Mouse (Mus musculus) cerebellum, adult 2 months (tissue): ENCODE measurements around the gene Nr2e1. TPM values are rescaled to one million over a fixed set of nuclear protein-coding genes. Genes with fewer than 3 reads are reported as not detected.

ENCODE experiments used
- DNase-seq, 2 experiments: peaks; one replicate each; pipeline ENCODE4 v3.0.0; 2021
- H3K27ac ChIP-seq: fragments of 200-500 bp; 2 replicates; pipeline ENCODE4 v1.5.1; 2012; ENCODE audit warnings: low read length, control low read depth, inconsistent platforms; ENCODE audit not compliant: insufficient read depth
- H3K27me3 ChIP-seq: fragments of 200-500 bp; 2 replicates; pipeline ENCODE4 v1.6.1; 2012; ENCODE audit warnings: inconsistent platforms, mild to moderate bottlenecking, low read length, moderate library complexity; ENCODE audit not compliant: control insufficient read depth, insufficient read depth
- H3K4me1 ChIP-seq: fragments of 200-500 bp; 2 replicates; pipeline ENCODE4 v1.6.1; 2011; ENCODE audit warnings: low read length; ENCODE audit not compliant: control insufficient read depth, insufficient read depth
- H3K4me3 ChIP-seq: fragments of 200-500 bp; replicated peaks from 2 replicates; pipeline ENCODE3; 2011; ENCODE audit warnings: mild to moderate bottlenecking, low read depth, low read length, control low read depth; ENCODE audit not compliant: insufficient read depth
- CTCF ChIP-seq: fragments of 200-500 bp; IDR thresholded peaks from 2 replicates; pipeline ENCODE4 v1.5.1; 2011; ENCODE audit warnings: low read depth, mild to moderate bottlenecking, control low read depth, low read length, moderate library complexity, borderline replicate concordance; ENCODE audit not compliant: insufficient read depth
- POLR2A ChIP-seq: fragments of 200-500 bp; IDR thresholded peaks from 2 replicates; pipeline ENCODE4 v1.6.1; 2011; ENCODE audit warnings: low read length, control low read depth, borderline replicate concordance; ENCODE audit not compliant: insufficient read depth
- WGBS: fragments of 180-500 bp; shearing (Covaris S2); methylation state at CpG from one replicate; pipeline ENCODE4 v1.1.7; 2018; 5-methylcytosine and 5-hydroxymethylcytosine counted together
- polyA plus RNA-seq: library from polyadenylated mRNA; depleted of rRNA; stranded (reverse); fragments of >200 nt; gene quantifications from 2 replicates; pipeline ENCODE4 v1.2.3, GENCODE M21; 2012

The Nr2e1 gene
- polyA plus RNA-seq, 1 experiment: 0.20 TPM

GRCm38 (mm10) chr10:42591993-42592686, 8.7 kb upstream of the Nr2e1 start:
- Histone ChIP-seq H3K4me3 (no peak overlapping the region), H3K4me1 (no peaks in the 10 kb centered on the region), H3K27ac (no peak overlapping the region), H3K27me3 (peaks cover 14% of the 10 kb centered on the region; the same call in 1 of the 2 replicates)
- TF ChIP-seq POLR2A (no peak), CTCF (no peak)
- WGBS: 2% methylated on average over 25 of the region's 25 CpGs
- no peak for DNase-seq

GRCm38 (mm10) chr10:42591185-42591992, 8.0 kb upstream of the Nr2e1 start:
- Histone ChIP-seq H3K4me3 (no peak overlapping the region), H3K27me3 (peaks cover 14% of the 10 kb centered on the region; the same call in 1 of the 2 replicates), H3K27ac (no peak overlapping the region), H3K4me1 (no peaks in the 10 kb centered on the region)
- no peak for TF ChIP-seq POLR2A
- TF ChIP-seq CTCF: no peak
- 1% methylated on average over 66 of the region's 67 CpGs for WGBS
- DNase-seq: no peak

- 5% methylated on average over 19 of the region's 19 CpGs for WGBS
- Histone ChIP-seq H3K4me3 (no peak overlapping the region), H3K27ac (no peak overlapping the region), H3K4me1 (no peaks in the 10 kb centered on the region), H3K27me3 (peaks cover 17% of the 10 kb centered on the region; the same call in 1 of the 2 replicates)
- TF ChIP-seq POLR2A (no peak), CTCF (no peak)
- no peak for DNase-seq
These were observed 7.1 kb upstream of the Nr2e1 start for GRCm38 (mm10) chr10:42590261-42591184.

- WGBS: 8% methylated on average over 5 of the region's 5 CpGs
- Histone ChIP-seq H3K27me3 (peaks cover 17% of the 10 kb centered on the region; the same call in 1 of the 2 replicates), H3K27ac (no peak overlapping the region)
These were observed 6.1 kb upstream of the Nr2e1 start for GRCm38 (mm10) chr10:42589505-42589904.

GRCm38 (mm10) chr10:42587961-42588750, 4.7 kb upstream of the Nr2e1 start:
- no peaks in the 10 kb centered on the region; the same call in 1 of the 2 replicates for H3K4me1 ChIP-seq
- WGBS: 7% methylated on average over 8 of the region's 8 CpGs
- H3K27ac ChIP-seq: no peak overlapping the region
- DNase-seq: no peak
- no peak overlapping the region for H3K4me3 ChIP-seq
- H3K27me3 ChIP-seq: peaks cover 25% of the 10 kb centered on the region; the same call in 1 of the 2 replicates
- TF ChIP-seq POLR2A (no peak), CTCF (no peak)

More at GRCm38 (mm10) chr10:42589505-42589904, 6.1 kb upstream of the Nr2e1 start:
- no peak for DNase-seq
- H3K4me3 ChIP-seq: no peak overlapping the region
- TF ChIP-seq POLR2A (no peak), CTCF (no peak)
- no peaks in the 10 kb centered on the region for H3K4me1 ChIP-seq

GRCm38 (mm10) chr10:42585596-42586305, 2.3 kb upstream of the Nr2e1 start:
- WGBS: 3% methylated on average over 22 of the region's 22 CpGs
- Histone ChIP-seq H3K27ac (no peak overlapping the region), H3K27me3 (peaks cover 20% of the 10 kb centered on the region; the same call in 1 of the 2 replicates), H3K4me3 (no peak overlapping the region), H3K4me1 (no peaks in the 10 kb centered on the region; the same call in 1 of the 2 replicates)
- no peak for DNase-seq
- TF ChIP-seq CTCF: no peak
- TF ChIP-seq POLR2A: no peak
